Mouse (Mus musculus) kidney, adult 8-10 months (tissue): ENCODE results near the gene Tdrd3.

Experiments used
- DNase-seq, 2 experiments: peaks; one replicate each; pipeline ENCODE4 v3.0.0; 2022

Tdrd3 gene

DNA sequence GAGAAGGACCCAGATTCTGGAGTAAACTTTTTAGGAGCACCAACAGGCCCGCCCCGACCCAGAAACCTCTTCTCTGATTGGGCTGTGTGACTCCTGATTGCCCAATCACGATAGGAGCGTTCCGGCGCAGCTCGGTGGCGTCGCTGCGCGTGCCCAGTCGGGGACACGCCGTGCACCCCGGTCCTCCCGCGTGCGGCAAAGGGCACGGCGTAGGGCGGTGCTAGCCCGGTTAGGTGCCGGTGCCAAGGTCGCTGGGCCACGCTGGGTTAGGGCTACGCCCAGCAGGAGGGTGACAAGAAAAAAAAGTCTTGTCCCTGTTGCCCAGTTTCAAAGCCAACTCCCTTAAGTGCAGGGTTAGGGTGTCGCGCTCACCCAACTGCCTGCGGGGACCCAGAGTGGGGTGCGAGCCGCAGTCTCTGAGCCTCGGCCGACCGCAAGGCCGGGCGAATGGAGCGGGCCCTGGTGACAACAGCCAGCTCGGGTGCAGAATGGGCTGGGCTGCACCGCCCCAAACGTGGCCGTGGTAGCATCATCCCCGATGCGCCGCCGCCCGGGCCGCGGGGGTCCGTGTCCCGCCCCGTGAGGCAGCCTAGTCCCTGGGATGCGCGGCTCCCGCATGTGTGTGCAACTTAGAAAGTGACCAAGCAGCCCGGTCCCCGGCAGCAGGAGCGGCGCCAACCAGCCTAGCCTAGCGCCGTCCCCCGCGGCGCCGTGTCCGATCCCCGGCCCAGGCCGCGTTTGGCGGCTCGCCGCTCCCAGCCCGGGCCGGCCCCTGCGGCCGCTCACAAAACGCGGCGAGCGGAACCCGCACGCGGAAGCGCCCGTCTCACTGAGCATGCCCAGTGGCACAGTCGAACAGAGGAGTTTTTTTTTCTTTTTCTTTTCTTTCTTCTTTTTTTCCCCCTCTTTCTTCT is at the start of gene Tdrd3:
TSS of gene Tdrd3 (plus strand) at position 832 of the 914 bp plus-strand sequence.
- peak; percentile 97 for DNase-seq

- no peak for DNase-seq
These were observed 49.3 kb upstream of the Tdrd3 start for GRCm38 (mm10) chr14:87367169-87367568.

GRCm38 (mm10) chr14:87383041-87383440 is 33.4 kb upstream of the Tdrd3 start:
- DNase-seq, result no peak

GRCm38 (mm10) chr14:87384288-87385268 is 31.9 kb upstream of the Tdrd3 start:
- DNase-seq, result peak; percentile 14 to 28

DNA sequence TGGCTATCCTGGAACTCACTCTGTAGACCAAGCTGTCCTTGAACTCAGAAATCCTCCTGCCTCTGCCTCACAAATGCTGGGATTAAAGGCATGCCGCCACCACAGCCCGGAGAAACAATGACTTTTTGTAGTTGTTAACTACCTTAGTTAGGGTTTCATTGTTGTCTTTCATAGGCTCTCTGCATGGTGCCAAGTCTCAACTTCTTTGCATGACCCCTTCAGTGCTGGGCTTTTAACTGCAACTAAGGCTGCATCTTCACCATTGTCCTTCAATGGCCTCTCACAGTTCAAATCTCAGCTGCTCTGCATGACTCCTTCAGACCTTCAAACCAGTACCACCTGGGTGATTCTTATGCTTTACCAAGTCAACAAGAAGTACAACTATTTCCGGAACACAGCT is 23.3 kb upstream of the Tdrd3 start:
- no peak for DNase-seq

DNA sequence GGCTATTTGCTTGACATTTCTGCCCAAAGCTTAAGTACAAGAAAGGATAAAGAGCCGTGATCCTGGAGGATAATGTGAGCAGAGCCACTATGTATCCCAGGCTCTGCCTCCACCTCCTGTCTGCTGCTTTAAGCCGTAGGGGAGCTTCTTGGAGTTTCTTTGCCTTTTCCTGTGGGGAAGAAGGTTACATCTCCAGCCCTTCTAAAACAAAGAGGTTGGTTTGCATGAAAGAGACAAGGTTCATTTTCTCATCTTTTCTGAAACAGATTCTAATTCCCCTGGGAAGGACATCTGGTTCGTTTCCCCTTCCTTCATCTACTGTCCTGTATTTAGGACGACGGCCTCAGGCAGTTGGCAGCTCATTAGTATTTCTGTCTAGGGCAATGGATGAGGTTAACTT is 19.8 kb upstream of the Tdrd3 start:
- DNase-seq, result no peak

DNA sequence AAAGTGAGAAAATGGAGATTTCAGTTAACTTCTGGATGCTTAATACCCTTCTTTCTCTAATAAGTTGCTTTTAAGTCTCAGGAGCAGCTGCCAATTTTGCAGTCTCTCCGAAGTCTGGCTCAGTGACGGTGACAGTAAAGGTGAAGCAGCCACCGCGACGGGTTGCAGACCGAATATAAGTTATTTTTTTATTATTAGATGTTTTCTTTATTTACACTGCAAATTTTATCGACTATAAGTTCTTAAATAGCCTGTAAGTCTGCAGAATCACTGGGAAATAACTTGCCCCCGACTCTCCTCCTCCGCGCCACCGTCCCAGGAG is 992 bp upstream of the Tdrd3 start:
- DNase-seq, result no peak

- peak; percentile 24 to 44 for DNase-seq
These were observed 584 bp downstream of the Tdrd3 start for GRCm38 (mm10) chr14:87416755-87417690.

GRCm38 (mm10) chr14:87417691-87418070 is 1.2 kb downstream of the Tdrd3 start:
- DNase-seq, result peak in 1 of 2 experiments; percentile 23

- DNase-seq, result no peak
These were observed 3.3 kb downstream of the Tdrd3 start for GRCm38 (mm10) chr14:87419740-87420139.

GRCm38 (mm10) chr14:87420576-87420975 is 4.1 kb downstream of the Tdrd3 start:
- no peak for DNase-seq

- DNase-seq, result no peak
These were observed 6.0 kb downstream of the Tdrd3 start for GRCm38 (mm10) chr14:87422432-87422831.

GRCm38 (mm10) chr14:87426297-87426922 is 10.0 kb downstream of the Tdrd3 start:
- no peak for DNase-seq

DNA sequence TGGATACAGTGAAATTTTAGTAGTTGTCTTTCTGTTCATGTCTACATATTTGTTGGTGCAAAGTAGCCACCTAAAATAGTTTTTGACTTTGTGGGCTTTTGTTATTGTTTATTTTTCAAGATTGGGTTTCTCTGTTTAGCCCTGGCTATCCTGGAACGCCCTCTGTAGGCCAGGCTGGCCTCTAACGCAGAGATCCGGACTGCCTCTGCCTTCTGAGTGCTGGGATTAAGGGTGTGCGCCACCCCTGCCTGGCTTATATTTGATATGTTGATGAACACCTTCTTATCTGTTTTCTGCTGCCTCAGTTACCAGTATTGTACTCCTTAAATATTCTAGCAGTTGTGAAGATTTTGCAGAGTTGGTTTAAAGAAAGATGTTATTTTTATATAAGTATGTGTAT is 10.6 kb downstream of the Tdrd3 start:
- no peak for DNase-seq

DNA sequence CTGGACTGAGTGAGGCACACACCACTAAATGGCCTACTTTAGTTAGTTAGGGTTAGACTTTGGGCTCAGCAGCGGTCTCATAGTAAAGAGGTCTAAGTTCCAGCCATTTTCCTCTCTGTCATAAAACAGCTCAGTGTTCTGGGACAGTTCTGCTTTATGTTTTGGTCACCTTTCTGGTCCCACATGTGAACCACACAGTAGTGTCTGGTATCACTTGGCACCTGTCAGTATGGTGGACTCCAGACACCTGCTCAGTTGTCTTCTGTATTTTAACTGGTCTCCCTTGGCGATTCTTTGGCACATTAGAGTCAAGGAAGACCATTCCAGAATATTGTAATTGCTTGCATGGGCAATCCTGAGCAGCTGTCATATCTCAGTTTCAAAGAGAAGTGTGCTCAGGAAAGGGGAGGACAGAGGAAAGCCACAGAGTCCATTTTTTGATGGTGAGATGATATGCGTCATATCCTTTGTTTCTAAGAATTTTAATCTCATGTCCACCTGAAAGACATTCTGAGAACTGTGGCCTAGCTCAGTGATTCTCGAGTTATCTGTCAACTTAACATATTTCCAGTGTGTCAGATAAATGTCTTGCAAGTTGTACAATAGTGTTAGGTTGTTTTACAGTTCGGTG is 11.3 kb downstream of the Tdrd3 start:
- DNase-seq, result no peak

GRCm38 (mm10) chr14:87433390-87433915 is 17.0 kb downstream of the Tdrd3 start:
- peak in 1 of 2 experiments; percentile 50 for DNase-seq

DNA sequence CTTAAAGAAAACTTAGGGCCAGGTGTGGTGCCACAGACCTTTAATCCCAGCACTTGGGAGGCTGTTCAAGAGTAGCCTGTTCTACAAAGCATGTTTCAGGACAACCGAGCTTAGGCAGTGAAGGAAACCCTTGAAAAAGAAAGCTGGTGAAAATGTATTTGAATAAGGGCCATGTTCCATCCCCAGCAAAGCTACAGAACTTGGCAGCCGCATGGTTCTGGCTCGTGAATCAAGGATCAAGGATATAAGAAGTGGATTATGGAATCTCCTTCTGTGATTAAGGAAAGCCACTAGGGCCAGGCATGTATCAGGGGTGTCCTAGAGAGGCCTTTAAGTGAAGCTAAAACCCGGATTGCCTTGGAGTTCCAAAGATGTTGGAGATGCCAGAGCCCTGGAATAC is 18.9 kb downstream of the Tdrd3 start:
- DNase-seq, result no peak

- DNase-seq, result no peak
These were observed 23.3 kb downstream of the Tdrd3 start for GRCm38 (mm10) chr14:87439721-87440120.

GRCm38 (mm10) chr14:87446331-87446913 is 30.0 kb downstream of the Tdrd3 start:
- no peak for DNase-seq

DNA sequence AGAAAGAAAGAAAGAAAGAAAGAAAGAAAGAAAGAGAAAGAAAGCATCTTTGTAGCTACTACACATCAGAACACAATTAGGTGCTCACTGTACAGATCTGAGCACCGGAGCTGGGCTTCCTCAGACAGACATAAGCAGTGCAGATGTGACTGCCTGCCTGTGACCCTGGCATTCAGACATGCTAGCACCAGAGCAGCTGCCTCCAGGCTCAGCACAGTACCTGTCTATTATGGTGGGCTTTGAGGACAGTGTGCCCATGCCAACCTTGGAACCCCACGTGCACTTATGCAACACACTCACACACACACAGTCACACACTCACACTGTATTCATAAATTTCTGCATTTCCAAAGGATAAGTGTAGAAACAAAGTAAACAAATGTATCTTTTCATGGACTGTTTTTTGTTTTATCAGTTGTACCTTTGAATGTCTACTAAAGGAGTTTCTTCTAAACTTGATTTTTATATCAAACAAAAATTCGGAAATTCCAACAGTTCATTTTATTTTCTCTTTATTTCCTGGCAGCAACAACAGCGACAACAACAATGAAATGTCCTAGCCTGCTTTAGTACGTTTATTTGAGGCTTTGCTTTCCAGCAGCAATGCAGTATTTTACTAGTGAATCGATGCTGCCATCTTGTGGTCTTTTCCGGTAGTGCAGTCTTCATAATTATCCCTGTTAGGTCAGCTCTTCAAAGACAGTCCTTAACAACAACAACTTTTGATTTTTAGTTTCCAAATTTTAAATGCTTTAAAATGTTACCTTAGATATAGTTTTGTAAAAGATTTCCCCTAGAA is 35.4 kb downstream of the Tdrd3 start:
- DNase-seq, result peak; percentile 37 to 82
